Mouse (Mus musculus) neural tube, embryonic 12.5 days (tissue): Measurements from ENCODE around the gene Cdk16. TPM values are rescaled to one million over a fixed set of nuclear protein-coding genes. Genes with fewer than 3 reads are reported as not detected.
"Not testable (repeated sequence)": the region's sequence is repeated elsewhere in the genome, so short reads cannot be mapped to it uniquely, and the experiment has no call there.

Experiments
- ATAC-seq: fragments of 200-750 bp; cut with Nextera tagmentation; 2 replicates; pipeline ENCODE4 v1.8.0; 2017; ENCODE audit warnings: low read depth, mild to moderate bottlenecking, moderate TSS enrichment, moderate library complexity; ENCODE audit not compliant: low FRiP score
- H3K27ac ChIP-seq: fragments of 300-500 bp; sonication (generic); 2 replicates; pipeline ENCODE4 v1.5.1; 2016
- H3K27me3 ChIP-seq: fragments of 300-500 bp; sonication (generic); replicated peaks from 2 replicates; pipeline ENCODE4 v1.6.1; 2016; ENCODE audit warnings: mild to moderate bottlenecking
- H3K36me3 ChIP-seq: fragments of 300-500 bp; sonication (generic); 2 replicates; pipeline ENCODE4 v1.6.1; 2016; ENCODE audit warnings: mild to moderate bottlenecking
- H3K4me1 ChIP-seq: fragments of 300-500 bp; sonication (generic); 2 replicates; pipeline ENCODE4 v1.6.1; 2016
- H3K4me2 ChIP-seq: fragments of 300-500 bp; sonication (generic); replicated peaks from 2 replicates; pipeline ENCODE4 v1.6.1; 2016; ENCODE audit warnings: mild to moderate bottlenecking
- H3K4me3 ChIP-seq: fragments of 300-500 bp; sonication (generic); 2 replicates; pipeline ENCODE4 v1.5.1; 2016
- H3K9ac ChIP-seq: fragments of 300-500 bp; sonication (generic); 2 replicates; pipeline ENCODE4 v1.6.1; 2016; ENCODE audit warnings: mild to moderate bottlenecking
- H3K9me3 ChIP-seq: fragments of 300-500 bp; sonication (generic); 2 replicates; pipeline ENCODE4 v1.6.1; 2016; ENCODE audit warnings: mild to moderate bottlenecking
- WGBS: fragments of 180-500 bp; shearing (Covaris S2); methylation state at CpG from one replicate; pipeline ENCODE4 v1.1.7; 2016; 5-methylcytosine and 5-hydroxymethylcytosine counted together
- polyA plus RNA-seq: library from polyadenylated mRNA; unstranded; fragments of >200 nt; fragmentation: Nextera tagmentation; extraction: Ambion mirVana; gene quantifications from 2 replicates; pipeline ENCODE4 v1.2.1, GENCODE M21; 2016

Cdk16 gene
- polyA plus RNA-seq, 1 experiment from 2014 or later, result 180 TPM

DNA sequence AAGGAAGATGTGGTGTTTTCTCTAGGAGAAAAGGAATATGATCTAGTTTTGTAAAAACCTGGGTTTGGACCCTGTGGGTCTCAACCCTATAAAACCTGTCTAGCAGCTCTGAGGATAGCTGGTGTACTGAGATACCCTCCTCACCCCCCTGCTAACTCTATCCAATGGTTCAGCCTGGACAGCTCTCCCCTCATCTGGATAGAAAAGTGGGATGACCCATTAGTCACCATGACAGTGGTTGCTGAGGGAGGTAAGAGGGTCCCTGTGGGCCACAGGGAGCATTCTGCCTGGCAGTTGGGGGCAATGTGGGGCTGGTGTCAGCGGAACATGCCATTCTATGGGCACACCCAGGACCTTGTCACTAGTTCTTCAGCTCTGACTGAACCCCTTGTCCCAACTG, 4.9 kb downstream of the Cdk16 start:
- H3K9me3 ChIP-seq, result no peaks in the 10 kb centered on the region
- H3K4me2 ChIP-seq, result no peak overlapping the region
- 83% methylated on average over 1 of the region's 1 CpGs for WGBS
- peaks cover 36% of the 10 kb centered on the region for H3K36me3 ChIP-seq
- H3K4me1 ChIP-seq, result peaks cover 4% of the 10 kb centered on the region; the same call in 1 of the 2 replicates
- no peak overlapping the region for H3K9ac ChIP-seq
- no peak overlapping the region for H3K27ac ChIP-seq
- no peak overlapping the region for H3K4me3 ChIP-seq
- H3K27me3 ChIP-seq, result no peaks in the 10 kb centered on the region
- ATAC-seq, result no peak

GRCm38 (mm10) chrX:20695842-20696241, 8.1 kb downstream of the Cdk16 start:
- no peak for ATAC-seq
- H3K4me2 ChIP-seq, result no peak overlapping the region
- no peak overlapping the region for H3K9ac ChIP-seq
- H3K27me3 ChIP-seq, result no peaks in the 10 kb centered on the region
- no peak overlapping the region for H3K27ac ChIP-seq
- no peaks in the 10 kb centered on the region for H3K9me3 ChIP-seq
- H3K36me3 ChIP-seq, result peaks cover 49% of the 10 kb centered on the region
- WGBS, result 78% methylated on average over 4 of the region's 4 CpGs
- H3K4me1 ChIP-seq, result no peaks in the 10 kb centered on the region
- no peak overlapping the region for H3K4me3 ChIP-seq

DNA sequence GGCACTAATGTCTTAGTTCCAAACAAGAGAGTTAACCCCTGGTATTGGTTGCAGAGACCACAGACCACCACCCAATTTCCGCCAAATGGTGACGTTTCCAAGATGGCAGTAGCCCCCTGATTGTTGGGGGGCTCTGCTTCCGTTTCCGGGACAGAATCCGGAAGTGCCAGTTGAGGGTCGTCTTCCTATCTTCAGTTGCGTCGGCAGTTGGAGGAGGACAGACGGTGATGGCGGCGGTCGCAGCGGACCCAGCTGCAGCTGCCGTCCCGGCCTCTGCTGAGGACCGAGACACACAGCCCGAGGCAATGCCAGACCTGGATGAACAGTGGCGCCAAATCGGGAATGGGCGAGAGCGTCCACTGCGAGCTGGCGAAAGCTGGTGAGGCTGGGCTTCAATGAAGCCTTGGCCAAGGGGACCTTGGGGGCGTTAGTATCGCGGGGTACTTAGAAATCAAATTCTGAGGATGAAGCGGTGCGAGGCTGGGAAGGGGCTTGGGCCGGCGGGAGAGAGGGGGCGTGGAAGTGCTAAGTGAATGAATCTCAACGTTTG, 16.1 kb downstream of the Cdk16 start, which contains the start of gene Usp11:
Usp11 (plus strand) TSS at position 166 of the 550 bp plus-strand sequence.
- WGBS, result 23% methylated on average over 32 of the region's 32 CpGs
- peaks cover 7% of the 10 kb centered on the region for H3K36me3 ChIP-seq
- peak within 1 kb of the TSS; percentile 54 for H3K4me3 ChIP-seq
- peak within 1 kb of the TSS; percentile 57 for H3K9ac ChIP-seq
- ATAC-seq, result peak; percentile 91
- no peaks in the 10 kb centered on the region for H3K4me1 ChIP-seq
- no peaks in the 10 kb centered on the region for H3K9me3 ChIP-seq
- peak within 1 kb of the TSS; percentile 83 for H3K27ac ChIP-seq
- H3K4me2 ChIP-seq, result peak within 1 kb of the TSS; percentile 51
- H3K27me3 ChIP-seq, result no peaks in the 10 kb centered on the region

DNA sequence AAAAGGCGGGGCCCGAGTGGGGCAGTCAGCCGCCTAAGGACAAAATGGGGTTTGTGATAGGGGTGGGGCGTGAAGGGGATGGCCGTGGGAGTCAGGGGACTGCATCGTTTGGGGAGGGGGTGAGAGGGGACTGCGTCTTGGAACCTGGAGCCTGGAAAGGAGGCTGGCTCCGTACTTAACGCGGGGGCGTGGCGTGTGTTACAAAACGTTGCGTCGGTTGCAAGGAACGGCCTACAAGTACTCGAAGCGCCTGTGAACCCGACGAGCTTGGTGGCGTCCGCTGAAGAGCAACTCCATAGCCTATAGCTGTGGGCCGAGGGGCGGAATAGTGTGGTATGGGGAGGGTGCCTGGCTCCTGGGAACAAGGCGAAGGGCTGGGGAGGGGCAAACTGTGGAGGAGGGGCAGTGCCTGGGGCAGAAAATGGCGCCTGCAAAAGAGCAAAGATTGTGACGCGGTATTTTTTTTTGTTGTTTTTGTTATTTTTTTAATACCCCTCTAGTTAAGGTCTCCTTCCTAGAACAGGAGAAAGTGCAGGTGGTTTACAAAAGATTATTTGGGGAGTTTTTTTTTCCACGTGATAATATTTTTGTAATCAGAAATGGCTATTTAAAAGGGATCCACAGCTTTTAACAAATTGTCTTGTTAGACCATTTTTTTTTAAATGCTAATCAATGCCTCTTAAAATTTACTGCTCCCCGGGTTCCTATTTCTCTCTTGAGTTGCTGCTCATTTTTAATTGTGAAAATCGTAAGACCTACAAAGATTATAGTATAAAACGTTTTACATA, 16.7 kb downstream of the Cdk16 start:
- Histone ChIP-seq H3K4me2 (peak overlapping the region; percentile 51), H3K9me3 (no peaks in the 10 kb centered on the region), H3K9ac (peak overlapping the region; percentile 57), H3K27me3 (no peaks in the 10 kb centered on the region), H3K27ac (peak overlapping the region; percentile 83), H3K36me3 (peaks cover under 1% of the 10 kb centered on the region; the same call in 1 of the 2 replicates), H3K4me1 (no peaks in the 10 kb centered on the region), H3K4me3 (peak overlapping the region; percentile 54)
- WGBS, result 18% methylated on average over 32 of the region's 32 CpGs
- ATAC-seq, result peak; percentile 92

GRCm38 (mm10) chrX:20705083-20705402, 17.3 kb downstream of the Cdk16 start:
- peak overlapping the region; percentile 54 for H3K4me3 ChIP-seq
- no peaks in the 10 kb centered on the region for H3K9me3 ChIP-seq
- H3K27ac ChIP-seq, result no peak overlapping the region
- no peak for ATAC-seq
- H3K36me3 ChIP-seq, result no peaks in the 10 kb centered on the region
- H3K4me1 ChIP-seq, result no peaks in the 10 kb centered on the region
- WGBS, result 37% methylated on average over 3 of the region's 3 CpGs
- H3K27me3 ChIP-seq, result no peaks in the 10 kb centered on the region
- H3K9ac ChIP-seq, result no peak overlapping the region
- H3K4me2 ChIP-seq, result peak overlapping the region; percentile 51

GRCm38 (mm10) chrX:20728681-20729080, 40.9 kb downstream of the Cdk16 start:
- H3K4me3 ChIP-seq, result no peak overlapping the region
- H3K9ac ChIP-seq, result no peak overlapping the region
- H3K27me3 ChIP-seq, result no peaks in the 10 kb centered on the region
- H3K9me3 ChIP-seq, result no peaks in the 10 kb centered on the region
- H3K36me3 ChIP-seq, result no peaks in the 10 kb centered on the region
- WGBS, result 82% methylated on average over 5 of the region's 5 CpGs
- no peak for ATAC-seq
- H3K4me2 ChIP-seq, result no peak overlapping the region
- H3K4me1 ChIP-seq, result no peaks in the 10 kb centered on the region
- no peak overlapping the region for H3K27ac ChIP-seq

DNA sequence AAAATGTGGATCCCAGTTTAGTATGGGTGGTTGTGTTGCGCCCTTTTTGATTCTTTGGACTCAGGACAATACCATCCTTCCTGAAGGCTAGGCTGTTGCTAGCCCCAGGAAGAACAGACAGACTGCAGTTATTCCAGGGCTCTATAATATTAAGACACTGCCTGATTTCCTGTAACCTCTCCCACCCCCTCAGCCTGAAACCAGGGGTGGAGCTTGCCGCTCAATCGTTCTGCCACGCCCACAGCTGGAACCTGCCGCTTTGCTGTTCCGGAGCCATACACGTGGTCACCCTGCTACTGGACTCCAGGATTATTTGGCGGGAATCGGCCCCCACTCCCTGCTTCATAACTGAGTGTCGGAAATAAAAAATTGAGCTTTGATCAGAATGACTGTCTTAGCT, 42.3 kb downstream of the Cdk16 start:
- not testable (repeated sequence) for H3K4me1 ChIP-seq, H3K36me3 ChIP-seq, H3K4me3 ChIP-seq, H3K9me3 ChIP-seq, H3K27me3 ChIP-seq, H3K27ac ChIP-seq, H3K4me2 ChIP-seq, H3K9ac ChIP-seq, ATAC-seq
- WGBS, result 44% methylated on average over 10 of the region's 10 CpGs

GRCm38 (mm10) chrX:20736479-20736878, 48.7 kb downstream of the Cdk16 start:
- WGBS, result 89% methylated on average over 4 of the region's 4 CpGs
- H3K9ac ChIP-seq, result no peak overlapping the region
- H3K4me3 ChIP-seq, result no peak overlapping the region

GRCm38 (mm10) chrX:20748829-20749228, 61.1 kb downstream of the Cdk16 start:
- WGBS, result 93% methylated on average over 2 of the region's 2 CpGs
- H3K4me3 ChIP-seq, result no peak overlapping the region
- no peak overlapping the region for H3K9ac ChIP-seq
- no peaks in the 10 kb centered on the region for H3K4me1 ChIP-seq
- H3K4me2 ChIP-seq, result no peak overlapping the region
- no peak for ATAC-seq
- no peaks in the 10 kb centered on the region for H3K9me3 ChIP-seq
- no peaks in the 10 kb centered on the region for H3K27me3 ChIP-seq
- no peaks in the 10 kb centered on the region for H3K36me3 ChIP-seq
- no peak overlapping the region for H3K27ac ChIP-seq

More at GRCm38 (mm10) chrX:20736479-20736878, 48.7 kb downstream of the Cdk16 start:
- Histone ChIP-seq H3K27ac (no peak overlapping the region), H3K36me3 (no peaks in the 10 kb centered on the region), H3K27me3 (no peaks in the 10 kb centered on the region), H3K9me3 (no peaks in the 10 kb centered on the region), H3K4me2 (no peak overlapping the region), H3K4me1 (no peaks in the 10 kb centered on the region)
- no peak for ATAC-seq

Other genes starting within 250 kb of the Cdk16 start
- gene Rgn, start 138.2 kb upstream of the Cdk16 start, polyA plus RNA-seq, result 0.15 and 0.17 TPM in 2 replicates
- 72.1 and 75.2 TPM in 2 replicates for gene Rbm10, start 70.5 kb upstream of the Cdk16 start, polyA plus RNA-seq
- 207 and 224 TPM in 2 replicates for gene Ndufb11, start 70.3 kb upstream of the Cdk16 start, polyA plus RNA-seq
- gene Uba1, start 29.6 kb upstream of the Cdk16 start, polyA plus RNA-seq, result 380 and 406 TPM in 2 replicates
- 81.8 and 90.1 TPM in 2 replicates for gene Usp11, start 16.0 kb downstream of the Cdk16 start, polyA plus RNA-seq
- gene Araf, start 109.9 kb downstream of the Cdk16 start, polyA plus RNA-seq, result 172 and 181 TPM in 2 replicates
- 6.1 and 7.8 TPM in 2 replicates for gene Timp1, start 182.2 kb downstream of the Cdk16 start, polyA plus RNA-seq
- 22.7 and 34.1 TPM in 2 replicates for gene Syn1, start 233.1 kb downstream of the Cdk16 start, polyA plus RNA-seq
- gene Cfp, start 243.6 kb downstream of the Cdk16 start, polyA plus RNA-seq, result 3.3 and 5.8 TPM in 2 replicates